Mouse (Mus musculus) spleen, postnatal 10 days (tissue): ENCODE measurements around the gene Sufu.

ENCODE experiments used
- DNase-seq, 2 experiments: peaks; one replicate each; pipeline ENCODE4 v3.0.0; 2021 to 2022; ENCODE audit warnings: low spot score in 2 of 2

The Sufu gene

GRCm38 (mm10) chr19:46497230-46497629, 100.5 kb downstream of the Sufu start:
- DNase-seq = no peak

GRCm38 (mm10) chr19:46499539-46499835, 102.8 kb downstream of the Sufu start:
- DNase-seq = no peak

- peak; percentile 79 to 97 for DNase-seq
Observed at GRCm38 (mm10) chr19:46499836-46500580, 103.3 kb downstream of the Sufu start.

GRCm38 (mm10) chr19:46500581-46501341, 104.1 kb downstream of the Sufu start:
- peak; percentile 55 to 63 for DNase-seq

GRCm38 (mm10) chr19:46501401-46502068, 104.8 kb downstream of the Sufu start, which contains the start of gene Trim8:
Gene Trim8 (plus strand): TSS chr19:46501702.
- DNase-seq = peak; percentile 74 to 80

GRCm38 (mm10) chr19:46502069-46502455, 105.4 kb downstream of the Sufu start:
- DNase-seq = peak; percentile 85 to 86

- peak; percentile 83 to 91 for DNase-seq
Observed at GRCm38 (mm10) chr19:46502471-46503166, 105.9 kb downstream of the Sufu start.

- DNase-seq = peak; percentile 72 to 83
Observed at GRCm38 (mm10) chr19:46503351-46504084, 106.8 kb downstream of the Sufu start.

GRCm38 (mm10) chr19:46504085-46504552, 107.4 kb downstream of the Sufu start:
- peak in 1 of 2 experiments; percentile 73 for DNase-seq

- DNase-seq = no peak
Observed at GRCm38 (mm10) chr19:46504822-46505417, 108.2 kb downstream of the Sufu start.

GRCm38 (mm10) chr19:46505646-46506371, 109.1 kb downstream of the Sufu start:
- DNase-seq = no peak

GRCm38 (mm10) chr19:46506372-46506717, 109.6 kb downstream of the Sufu start:
- no peak for DNase-seq

GRCm38 (mm10) chr19:46507181-46507581, 110.5 kb downstream of the Sufu start:
- no peak for DNase-seq

- no peak for DNase-seq
Observed at GRCm38 (mm10) chr19:46507806-46508205, 111.1 kb downstream of the Sufu start.

- DNase-seq = no peak
Observed at GRCm38 (mm10) chr19:46508738-46509137, 112.0 kb downstream of the Sufu start.

- no peak for DNase-seq
Observed at GRCm38 (mm10) chr19:46509202-46509601, 112.5 kb downstream of the Sufu start.

GRCm38 (mm10) chr19:46509736-46510135, 113.0 kb downstream of the Sufu start:
- DNase-seq = no peak

GRCm38 (mm10) chr19:46510401-46510800, 113.7 kb downstream of the Sufu start:
- no peak for DNase-seq

GRCm38 (mm10) chr19:46510824-46511223, 114.1 kb downstream of the Sufu start:
- DNase-seq = no peak

GRCm38 (mm10) chr19:46511263-46511662, 114.6 kb downstream of the Sufu start:
- DNase-seq = no peak
